Mouse (Mus musculus): ENCODE measurements around the gene Aff3. TPM values are rescaled to one million over a fixed set of nuclear protein-coding genes. Genes with fewer than 3 reads are reported as not detected.

The Aff3 gene
- total RNA-seq, 2 experiments from 2014 or later, result 82.5 to 111 TPM

GRCm38 (mm10) chr1:38621840-38622239 is 42.9 kb downstream of the Aff3 start:
- intact Hi-C loops (cut with DNase I), result loop anchor here (10.0 kb wide), 1 partner anchor 227 kb away; no protein-coding TSS in a partner anchor
- no peak for DNase-seq (ENCODE audit: low spot score in 2 of 2)

GRCm38 (mm10) chr1:38620401-38620800 is 44.4 kb downstream of the Aff3 start:
- DNase-seq (ENCODE audit: low spot score in 2 of 2), result no peak

GRCm38 (mm10) chr1:38606741-38607140 is 58.0 kb downstream of the Aff3 start:
- DNase-seq (ENCODE audit: low spot score in 2 of 2), result no peak
- intact Hi-C loops (cut with DNase I), result no loop called here

More at GRCm38 (mm10) chr1:38620401-38620800, 44.4 kb downstream of the Aff3 start:
- intact Hi-C loops (cut with DNase I), result loop anchor here (10.0 kb wide), 1 partner anchor 226 kb away; no protein-coding TSS in a partner anchor

- intact Hi-C loops (cut with DNase I), result no loop called here
Observed at GRCm38 (mm10) chr1:38605426-38605825, 59.3 kb downstream of the Aff3 start.

GRCm38 (mm10) chr1:38604611-38605010 is 60.1 kb downstream of the Aff3 start:
- intact Hi-C loops (cut with DNase I), result no loop called here
- no peak for DNase-seq (ENCODE audit: low spot score in 2 of 2)

More at GRCm38 (mm10) chr1:38605426-38605825, 59.3 kb downstream of the Aff3 start:
- DNase-seq (ENCODE audit: low spot score in 2 of 2), result no peak

GRCm38 (mm10) chr1:38601802-38602508 is 62.8 kb downstream of the Aff3 start:
- intact Hi-C loops (cut with DNase I), result no loop called here
- DNase-seq (ENCODE audit: low spot score in 2 of 2), result no peak

GRCm38 (mm10) chr1:38595311-38595710 is 69.4 kb downstream of the Aff3 start:
- intact Hi-C loops (cut with DNase I), result no loop called here
- no peak for DNase-seq (ENCODE audit: low spot score in 2 of 2)

- intact Hi-C loops (cut with DNase I), result no loop called here
- no peak for DNase-seq (ENCODE audit: low spot score in 2 of 2)
Observed at GRCm38 (mm10) chr1:38594766-38595165, 70.0 kb downstream of the Aff3 start.

GRCm38 (mm10) chr1:38591194-38591593 is 73.6 kb downstream of the Aff3 start:
- no peak for DNase-seq (ENCODE audit: low spot score in 2 of 2)
- intact Hi-C loops (cut with DNase I), result no loop called here

- no peak for DNase-seq (ENCODE audit: low spot score in 2 of 2)
- intact Hi-C loops (cut with DNase I), result no loop called here
Observed at GRCm38 (mm10) chr1:38588741-38589140, 76.0 kb downstream of the Aff3 start.

GRCm38 (mm10) chr1:38582328-38582727 is 82.4 kb downstream of the Aff3 start:
- intact Hi-C loops (cut with DNase I), result no loop called here
- DNase-seq (ENCODE audit: low spot score in 2 of 2), result no peak

- DNase-seq (ENCODE audit: low spot score in 2 of 2), result no peak
- intact Hi-C loops (cut with DNase I), result no loop called here
Observed at GRCm38 (mm10) chr1:38580572-38580971, 84.2 kb downstream of the Aff3 start.

GRCm38 (mm10) chr1:38578339-38578738 is 86.4 kb downstream of the Aff3 start:
- DNase-seq (ENCODE audit: low spot score in 2 of 2), result no peak
- intact Hi-C loops (cut with DNase I), result no loop called here

- DNase-seq (ENCODE audit: low spot score in 2 of 2), result no peak
- intact Hi-C loops (cut with DNase I), result no loop called here
Observed at GRCm38 (mm10) chr1:38567791-38568190, 97.0 kb downstream of the Aff3 start.

GRCm38 (mm10) chr1:38566101-38566678 is 98.6 kb downstream of the Aff3 start:
- intact Hi-C loops (cut with DNase I), result no loop called here
- DNase-seq (ENCODE audit: low spot score in 2 of 2), result no peak

GRCm38 (mm10) chr1:38565295-38565777 is 99.4 kb downstream of the Aff3 start:
- intact Hi-C loops (cut with DNase I), result no loop called here
- DNase-seq (ENCODE audit: low spot score in 2 of 2), result no peak

GRCm38 (mm10) chr1:38562397-38563199 is 102.2 kb downstream of the Aff3 start:
- DNase-seq (ENCODE audit: low spot score in 2 of 2), result no peak
- intact Hi-C loops (cut with DNase I), result no loop called here

GRCm38 (mm10) chr1:38561331-38561730 is 103.4 kb downstream of the Aff3 start:
- intact Hi-C loops (cut with DNase I), result no loop called here
- DNase-seq (ENCODE audit: low spot score in 2 of 2), result no peak

- DNase-seq (ENCODE audit: low spot score in 2 of 2), result no peak
- intact Hi-C loops (cut with DNase I), result no loop called here
Observed at GRCm38 (mm10) chr1:38560666-38561065, 104.1 kb downstream of the Aff3 start.

- no peak for DNase-seq (ENCODE audit: low spot score in 2 of 2)
- intact Hi-C loops (cut with DNase I), result no loop called here
Observed at GRCm38 (mm10) chr1:38557615-38558014, 107.1 kb downstream of the Aff3 start.
